ENCODE assay signal across 32 mouse cellular contexts in genomic region chr13:82371579-82371978, GRCm38 (mm10).
"Had no signal": no experiment of that assay in that cellular context is flagged by ENCODE, and none has a peak within 500 bp of the region (broad histone marks: within the 10 kb centered on the region; RNA-seq: fewer than 3 reads in every experiment).

No protein-coding gene starts in this region.

- H3K4me2 ChIP-seq: heart, embryonic 15.5 days; hindbrain, embryonic 12.5 days; hindbrain, embryonic 13.5 days; hindbrain, embryonic 14.5 days; hindbrain, embryonic 15.5 days; intestine, embryonic 15.5 days; kidney, embryonic 15.5 days had no signal

- H3K4me3 ChIP-seq: heart, embryonic 15.5 days; hindbrain, embryonic 10.5 days; hindbrain, embryonic 12.5 days; hindbrain, embryonic 13.5 days; hindbrain, embryonic 15.5 days; intestine, embryonic 15.5 days; kidney, embryonic 15.5 days; layer of hippocampus, adult 2 months; left cerebral cortex, adult 2 months had no signal

- H3K27ac ChIP-seq: heart, embryonic 15.5 days; hindbrain, embryonic 10.5 days; hindbrain, embryonic 12.5 days; hindbrain, embryonic 13.5 days; hindbrain, embryonic 14.5 days; hindbrain, embryonic 15.5 days; hindbrain, postnatal 0 days; intestine, embryonic 15.5 days; kidney, embryonic 15.5 days; kidney, postnatal 0 days; layer of hippocampus, adult 2 months; left cerebral cortex, adult 2 months had no signal

- H3K4me1 ChIP-seq: heart, embryonic 15.5 days; hindbrain, embryonic 10.5 days; hindbrain, embryonic 12.5 days; hindbrain, embryonic 13.5 days; hindbrain, embryonic 15.5 days; intestine, embryonic 15.5 days; kidney, embryonic 15.5 days had no signal

- H3K9me3 ChIP-seq: heart, embryonic 15.5 days; hindbrain, embryonic 10.5 days; hindbrain, embryonic 12.5 days; hindbrain, embryonic 13.5 days; hindbrain, embryonic 15.5 days; intestine, embryonic 15.5 days; kidney, embryonic 15.5 days had no signal

- H3K27me3 ChIP-seq: heart, embryonic 15.5 days; hindbrain, embryonic 12.5 days; hindbrain, embryonic 13.5 days; hindbrain, embryonic 15.5 days; intestine, embryonic 15.5 days; kidney, embryonic 15.5 days had no signal

- H3K36me3 ChIP-seq: heart, embryonic 15.5 days; hindbrain, embryonic 10.5 days; hindbrain, embryonic 12.5 days; hindbrain, embryonic 13.5 days; hindbrain, embryonic 15.5 days; intestine, embryonic 15.5 days; kidney, embryonic 15.5 days had no signal

- ATAC-seq: hindbrain, embryonic 16.5 days; hindbrain, postnatal 0 days; inflammation-experienced regulatory T-cells, adult 6 months; intestine, embryonic 15.5 days; intestine, embryonic 16.5 days; intestine, postnatal 0 days had no signal

- H3K9ac ChIP-seq: heart, embryonic 15.5 days; hindbrain, embryonic 12.5 days; hindbrain, embryonic 13.5 days; hindbrain, embryonic 14.5 days; hindbrain, embryonic 15.5 days; intestine, embryonic 15.5 days; kidney, embryonic 15.5 days had no signal

- DNase-seq: heart, postnatal 10 days; heart, postnatal 14 days; heart, postnatal 36 days; heart, postnatal 4 days; kidney, adult 11 months; kidney, adult 18-20 months; kidney, adult 2 months; kidney, adult 8-10 months; kidney, adult 9 months; kidney, postnatal 10 days; kidney, postnatal 14 days; kidney, postnatal 25 days; kidney, postnatal 36 days; kidney, postnatal 4 days; layer of hippocampus, adult 9-11 months; layer of hippocampus, postnatal 36 days had no signal
